Mouse (Mus musculus) liver, postnatal 0 days (tissue): ENCODE measurements around the gene Adgrg3. TPM values are rescaled to one million over a fixed set of nuclear protein-coding genes. Genes with fewer than 3 reads are reported as not detected.

Experiments used
- ATAC-seq: fragments of 200-750 bp; cut with Nextera tagmentation; 2 replicates; pipeline ENCODE4 v1.8.0; 2017; ENCODE audit warnings: mild to moderate bottlenecking, moderate library complexity
- DNase-seq: peaks from one replicate; pipeline ENCODE4 v3.0.0-alpha.2; 2016
- H3K27ac ChIP-seq: fragments of 300-500 bp; sonication (generic); 2 replicates; pipeline ENCODE4 v1.5.1; 2014; ENCODE audit warnings: antibody characterized with exemption, moderate library complexity, mild to moderate bottlenecking, low read depth
- H3K27me3 ChIP-seq: fragments of 300-500 bp; sonication (generic); 2 replicates; pipeline ENCODE4 v1.6.1; 2014; ENCODE audit warnings: low read length, control low read depth, mixed read lengths; ENCODE audit not compliant: insufficient read depth
- H3K36me3 ChIP-seq: fragments of 300-500 bp; sonication (generic); replicated peaks from 2 replicates; pipeline ENCODE4 v1.6.1; 2014; ENCODE audit warnings: mild to moderate bottlenecking, control low read depth, low read length, moderate library complexity, mixed read lengths; ENCODE audit not compliant: insufficient read depth
- H3K4me1 ChIP-seq: fragments of 300-500 bp; sonication (generic); 2 replicates; pipeline ENCODE4 v1.6.1; 2014; ENCODE audit warnings: antibody characterized with exemption, mild to moderate bottlenecking, control low read depth; ENCODE audit not compliant: insufficient read depth
- H3K4me2 ChIP-seq: fragments of 300-500 bp; sonication (generic); 2 replicates; pipeline ENCODE4 v1.6.1; 2014; ENCODE audit warnings: low read depth, mild to moderate bottlenecking, low read length, moderate library complexity, mixed read lengths
- H3K4me3 ChIP-seq: fragments of 300-500 bp; sonication (generic); 2 replicates; pipeline ENCODE4 v1.5.1; 2014; ENCODE audit warnings: low read depth, low read length
- H3K9ac ChIP-seq: fragments of 300-500 bp; sonication (generic); replicated peaks from 2 replicates; pipeline ENCODE4 v1.6.1; 2014; ENCODE audit warnings: mild to moderate bottlenecking, moderate library complexity
- H3K9me3 ChIP-seq: fragments of 300-500 bp; sonication (generic); 2 replicates; pipeline ENCODE4 v1.6.1; 2016; ENCODE audit warnings: mild to moderate bottlenecking, control low read depth, low read length, mixed read lengths
- CTCF ChIP-seq: sonication (generic); IDR thresholded peaks from 2 replicates; pipeline ENCODE4 v1.5.1; 2016; ENCODE audit warnings: antibody characterized with exemption, low read depth
- EP300 ChIP-seq: IDR thresholded peaks from 2 replicates; pipeline ENCODE4 v1.6.1; 2016; ENCODE audit warnings: antibody characterized with exemption, low read depth, mild to moderate bottlenecking
- WGBS: fragments of 180-500 bp; shearing (Covaris S2); extraction: QIAGEN DNeasy Blood & Tissue Kit; methylation state at CpG from one replicate; pipeline ENCODE4 v1.1.7; 2014; ENCODE audit not compliant: insufficient replicate concordance; 5-methylcytosine and 5-hydroxymethylcytosine counted together
- polyA plus RNA-seq: library from polyadenylated mRNA; unstranded; fragments of >200 nt; fragmentation: Nextera tagmentation; extraction: Ambion mirVana; gene quantifications from 2 replicates; pipeline ENCODE4 v1.2.1, GENCODE M21; 2015

Adgrg3 gene
- 8.9 and 9.6 TPM in 2 replicates for polyA plus RNA-seq

DNA sequence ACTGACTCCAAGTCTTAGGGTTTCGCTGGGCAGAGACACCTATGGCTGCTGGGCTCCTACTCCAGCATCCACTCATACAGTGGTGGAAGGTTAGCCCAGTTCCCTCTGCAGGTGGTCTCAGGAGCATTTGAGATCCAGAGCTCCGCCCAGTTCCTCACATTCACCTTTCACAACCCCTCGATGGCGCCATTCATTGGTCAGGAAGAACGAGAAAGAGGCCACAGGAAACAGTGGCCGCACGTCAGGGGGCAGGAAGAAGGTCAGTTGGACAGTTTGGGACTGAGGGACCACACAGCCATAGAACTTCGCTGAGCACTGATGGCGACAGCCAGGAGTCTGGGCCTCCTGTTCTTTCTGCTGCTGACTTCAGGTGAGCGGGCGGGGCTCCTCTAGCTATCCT lies at the start of gene Adgrg3:
Adgrg3 (plus strand) TSS at position 242 of the 400 bp plus-strand sequence.
- DNase-seq (peak; percentile 44), ATAC-seq (no peak)
- Histone ChIP-seq H3K4me1 (0 out of 2 replicates have a peak, but pooled peaks cover 2% of the 10 kb centered on the region), H3K36me3 (peaks cover 17% of the 10 kb centered on the region), H3K27ac (no peak within 1 kb of the TSS), H3K27me3 (no peaks in the 10 kb centered on the region), H3K4me3 (peak within 1 kb of the TSS; percentile 29), H3K9ac (no peak within 1 kb of the TSS), H3K9me3 (no peaks in the 10 kb centered on the region), H3K4me2 (peak within 1 kb of the TSS; percentile 48)
- WGBS, result 31% methylated on average over 11 of the region's 11 CpGs
- no peak for TF ChIP-seq CTCF
- no peak for TF ChIP-seq EP300

DNA sequence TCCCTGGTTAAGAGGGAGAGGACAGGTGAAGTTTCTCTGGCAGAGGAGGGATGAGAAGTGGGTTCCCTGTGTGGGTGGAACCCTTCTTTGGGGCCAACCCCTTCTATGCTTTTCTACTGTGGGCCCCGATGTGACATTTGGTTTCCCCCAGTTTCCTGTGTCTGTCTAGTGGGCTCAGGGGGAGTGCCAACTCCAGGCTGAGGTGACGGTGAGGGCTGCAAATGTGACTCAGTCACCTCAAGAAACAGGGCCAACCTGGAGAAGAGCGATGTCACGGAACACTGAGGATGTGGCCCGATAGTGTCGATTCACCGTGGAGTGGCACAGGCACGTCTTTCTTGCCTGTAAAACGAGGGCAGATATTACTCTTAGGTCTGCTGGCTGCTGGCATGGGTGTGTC lies 44.2 kb upstream of the Adgrg3 start:
- H3K4me1 ChIP-seq, result peaks cover 44% of the 10 kb centered on the region
- ATAC-seq, result no peak
- H3K9me3 ChIP-seq, result no peaks in the 10 kb centered on the region
- H3K27ac ChIP-seq, result no peak overlapping the region
- 44% methylated on average over 9 of the region's 9 CpGs for WGBS
- H3K36me3 ChIP-seq, result no peaks in the 10 kb centered on the region
- TF ChIP-seq EP300 (no peak), CTCF (no peak)
- DNase-seq, result no peak
- no peak overlapping the region for H3K4me3 ChIP-seq
- H3K4me2 ChIP-seq, result no peak overlapping the region
- H3K27me3 ChIP-seq, result no peaks in the 10 kb centered on the region
- no peak overlapping the region for H3K9ac ChIP-seq

DNA sequence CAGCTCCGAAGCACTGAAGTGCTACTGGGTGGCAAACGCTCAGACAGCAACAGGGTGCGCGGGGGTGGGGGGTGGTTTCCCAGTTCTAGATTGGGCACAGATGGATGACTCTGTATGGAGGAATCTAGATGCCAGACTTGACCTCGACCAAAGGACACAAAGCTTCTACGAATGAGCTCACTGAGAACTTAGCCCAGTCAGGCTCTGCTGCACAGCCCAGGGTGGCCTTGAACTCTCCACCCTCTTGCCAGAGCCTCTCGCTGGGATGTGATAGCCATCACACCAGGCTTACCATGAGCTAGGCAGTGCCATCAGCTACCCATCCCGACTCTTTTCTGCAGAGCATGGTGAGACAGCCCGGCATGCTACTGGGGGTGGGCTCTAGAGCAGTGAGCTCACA lies 43.7 kb upstream of the Adgrg3 start:
- H3K27me3 ChIP-seq, result no peaks in the 10 kb centered on the region
- H3K9ac ChIP-seq, result no peak overlapping the region
- H3K36me3 ChIP-seq, result no peaks in the 10 kb centered on the region
- no peak overlapping the region for H3K4me2 ChIP-seq
- peak overlapping the region; percentile 77 for H3K27ac ChIP-seq
- no peak for DNase-seq
- no peak overlapping the region for H3K4me3 ChIP-seq
- ATAC-seq, result no peak
- H3K4me1 ChIP-seq, result peaks cover 49% of the 10 kb centered on the region
- TF ChIP-seq CTCF, result no peak
- no peak for TF ChIP-seq EP300
- no peaks in the 10 kb centered on the region for H3K9me3 ChIP-seq
- 62% methylated on average over 9 of the region's 9 CpGs for WGBS

DNA sequence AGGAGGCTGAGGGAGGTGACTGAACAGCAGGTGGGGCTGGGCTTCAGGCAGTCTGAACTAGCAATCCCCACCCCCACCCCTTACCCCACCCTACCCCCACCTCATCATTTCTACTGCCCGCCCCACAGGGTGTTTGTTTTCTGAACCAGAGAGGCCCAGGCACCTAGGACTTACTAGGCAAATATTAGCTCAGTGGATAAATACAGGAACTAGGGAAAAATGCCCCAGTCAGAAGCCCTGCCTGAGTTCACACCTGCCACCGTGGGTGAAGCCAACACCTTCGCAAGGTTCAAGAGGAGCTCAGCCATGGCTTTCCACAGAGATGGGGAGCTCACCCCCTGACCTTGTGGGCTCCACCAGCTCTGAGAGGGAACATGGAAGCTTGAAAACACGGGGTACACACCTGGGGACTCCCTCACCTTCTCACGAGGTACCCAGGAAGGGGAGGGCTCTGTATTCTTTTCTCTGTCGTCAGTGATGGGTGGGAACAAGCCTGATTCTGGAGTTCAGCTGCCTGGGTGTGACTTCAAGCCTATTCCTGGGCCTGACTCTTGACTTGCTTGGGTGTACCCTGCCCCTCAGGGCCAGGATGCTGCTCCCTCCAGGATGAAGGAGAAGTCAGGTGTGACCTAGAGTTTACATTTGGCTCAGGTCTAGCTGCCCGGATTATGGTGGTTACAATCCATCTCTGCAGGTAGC lies 42.9 kb upstream of the Adgrg3 start, which contains the start of gene Adgrg1:
Adgrg1 (plus strand) TSS at position 285 of the 699 bp plus-strand sequence.
- peak within 1 kb of the TSS; percentile 49 for H3K4me2 ChIP-seq
- no peaks in the 10 kb centered on the region for H3K27me3 ChIP-seq
- H3K4me1 ChIP-seq, result peaks cover 53% of the 10 kb centered on the region
- peak within 1 kb of the TSS; percentile 22; the same call in 1 of the 2 replicates for H3K9ac ChIP-seq
- H3K4me3 ChIP-seq, result no peak within 1 kb of the TSS
- no peaks in the 10 kb centered on the region for H3K9me3 ChIP-seq
- ATAC-seq, result peak; percentile 83
- TF ChIP-seq CTCF (0 out of 2 replicates have a peak, but pooled peaks have one; percentile 14), EP300 (no peak)
- DNase-seq, result peak; percentile 55
- H3K36me3 ChIP-seq, result no peaks in the 10 kb centered on the region
- WGBS, result 44% methylated on average over 7 of the region's 7 CpGs
- peak within 1 kb of the TSS; percentile 77 for H3K27ac ChIP-seq

DNA sequence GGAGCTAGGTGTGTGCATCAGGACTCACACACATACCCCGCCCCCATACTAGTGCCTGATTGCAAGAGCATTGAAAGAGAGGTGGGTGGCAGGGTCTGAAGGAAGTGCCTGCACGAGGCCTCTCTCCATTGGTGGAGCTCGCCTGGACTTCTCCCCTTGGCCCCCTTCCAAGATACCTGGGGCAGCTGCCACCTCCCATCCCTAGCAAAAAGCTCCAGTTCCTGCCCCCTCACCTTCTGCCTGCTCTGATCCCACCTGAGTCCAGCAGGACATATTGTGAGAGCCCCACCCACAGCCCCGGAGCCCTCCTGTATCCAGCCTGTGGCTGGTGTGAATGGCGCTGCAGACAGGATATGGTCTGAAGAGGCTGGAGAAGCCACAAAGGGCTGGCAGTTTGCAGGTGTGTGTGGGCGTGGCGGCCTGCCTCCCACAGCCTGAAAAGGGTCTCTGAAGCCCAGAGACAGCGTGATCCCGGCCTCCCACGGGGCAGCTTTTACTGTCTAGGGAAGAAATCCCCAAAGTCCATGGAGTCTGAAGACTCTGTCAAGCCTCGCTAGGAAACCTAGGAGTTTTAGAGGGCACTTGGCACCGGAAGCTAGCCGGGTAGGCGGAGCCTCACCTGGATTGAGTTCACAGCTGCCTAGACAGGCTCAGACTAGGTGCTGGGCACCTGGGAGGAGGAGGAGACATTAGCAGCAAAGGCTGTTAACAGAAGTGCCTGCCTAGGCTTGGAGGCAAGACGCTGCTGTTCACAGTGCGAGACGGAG lies 40.7 kb upstream of the Adgrg3 start:
- peak; percentile 61 for DNase-seq
- no peaks in the 10 kb centered on the region for H3K27me3 ChIP-seq
- TF ChIP-seq EP300, result peak; percentile 53
- no peak for TF ChIP-seq CTCF
- peak overlapping the region; percentile 68 for H3K4me2 ChIP-seq
- H3K9ac ChIP-seq, result peak overlapping the region; percentile 50
- H3K36me3 ChIP-seq, result no peaks in the 10 kb centered on the region
- WGBS, result 9% methylated on average over 17 of the region's 17 CpGs
- peak; percentile 46 for ATAC-seq
- peak overlapping the region; percentile 62 for H3K27ac ChIP-seq
- peaks cover 57% of the 10 kb centered on the region for H3K4me1 ChIP-seq
- peak overlapping the region; percentile 36 for H3K4me3 ChIP-seq
- no peaks in the 10 kb centered on the region for H3K9me3 ChIP-seq

DNA sequence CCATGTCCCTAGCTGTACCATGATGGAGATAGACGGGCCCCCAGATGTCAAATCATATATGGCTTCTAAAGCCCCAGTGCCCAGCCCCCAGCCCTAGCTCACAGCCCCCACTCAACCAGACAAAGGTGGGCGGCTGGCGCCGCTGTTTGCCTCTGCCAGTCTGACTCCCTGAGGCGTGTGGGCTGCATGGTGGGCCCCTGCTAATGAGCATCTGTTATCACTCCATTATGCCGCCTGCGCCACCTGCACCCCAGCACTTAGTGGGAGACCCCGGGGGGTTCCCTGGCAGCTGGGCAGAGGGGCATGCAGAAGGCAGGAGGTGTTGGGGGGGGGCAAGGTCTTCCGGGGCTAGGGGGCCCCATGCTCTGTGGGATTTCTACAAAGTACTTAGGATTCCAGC lies 39.4 kb upstream of the Adgrg3 start:
- peaks cover 65% of the 10 kb centered on the region for H3K4me1 ChIP-seq
- H3K27ac ChIP-seq, result peak overlapping the region; percentile 62
- no peaks in the 10 kb centered on the region for H3K9me3 ChIP-seq
- TF ChIP-seq EP300 (no peak), CTCF (no peak)
- H3K36me3 ChIP-seq, result no peaks in the 10 kb centered on the region
- H3K27me3 ChIP-seq, result no peaks in the 10 kb centered on the region
- H3K4me2 ChIP-seq, result peak overlapping the region; percentile 68
- peak overlapping the region; percentile 50; the same call in 1 of the 2 replicates for H3K9ac ChIP-seq
- DNase-seq (no peak), ATAC-seq (no peak)
- 33% methylated on average over 9 of the region's 9 CpGs for WGBS
- peak overlapping the region; percentile 36 for H3K4me3 ChIP-seq
